Mouse (Mus musculus) lung, embryonic 16.5 days (tissue): ENCODE measurements around the gene Gm19345. TPM values are rescaled to one million over a fixed set of nuclear protein-coding genes. Genes with fewer than 3 reads are reported as not detected.

Experiments
- ATAC-seq: fragments of 200-750 bp; cut with Nextera tagmentation; 2 replicates; pipeline ENCODE4 v1.8.0; 2017; ENCODE audit warnings: low read depth, mild to moderate bottlenecking, moderate library complexity
- H3K27ac ChIP-seq: fragments of 300-500 bp; sonication (generic); 2 replicates; pipeline ENCODE4 v1.5.1; 2014; ENCODE audit warnings: mild to moderate bottlenecking, control low read depth, low read length
- H3K27me3 ChIP-seq: fragments of 300-500 bp; sonication (generic); 2 replicates; pipeline ENCODE4 v1.6.1; 2014; ENCODE audit warnings: low read depth, low read length, mixed read lengths; ENCODE audit not compliant: control insufficient read depth, insufficient read depth
- H3K36me3 ChIP-seq: fragments of 300-500 bp; sonication (generic); 2 replicates; pipeline ENCODE4 v1.6.1; 2014; ENCODE audit warnings: low read length; ENCODE audit not compliant: control insufficient read depth, insufficient read depth
- H3K4me1 ChIP-seq: fragments of 300-500 bp; sonication (generic); replicated peaks from 2 replicates; pipeline ENCODE4 v1.6.1; 2014; ENCODE audit warnings: low read length, mixed read lengths; ENCODE audit not compliant: control insufficient read depth, insufficient read depth
- H3K4me2 ChIP-seq: fragments of 300-500 bp; sonication (generic); 2 replicates; pipeline ENCODE4 v1.6.1; 2014; ENCODE audit warnings: low read depth, low read length, control low read depth
- H3K4me3 ChIP-seq: fragments of 300-500 bp; sonication (generic); 2 replicates; pipeline ENCODE4 v1.5.1; 2014; ENCODE audit warnings: mild to moderate bottlenecking, low read length, control low read depth
- H3K9ac ChIP-seq: fragments of 300-500 bp; sonication (generic); 2 replicates; pipeline ENCODE4 v1.6.1; 2014; ENCODE audit warnings: low read length, control low read depth
- H3K9me3 ChIP-seq: fragments of 300-500 bp; sonication (generic); 2 replicates; pipeline ENCODE4 v1.6.1; 2016; ENCODE audit warnings: low read length; ENCODE audit not compliant: control insufficient read depth
- WGBS: fragments of 180-500 bp; shearing (Covaris S2); extraction: QIAGEN DNeasy Blood & Tissue Kit; methylation state at CpG from one replicate; pipeline ENCODE4 v1.1.7; 2014; 5-methylcytosine and 5-hydroxymethylcytosine counted together
- polyA plus RNA-seq: library from polyadenylated mRNA; unstranded; fragments of >200 nt; fragmentation: Nextera tagmentation; extraction: Ambion mirVana; gene quantifications from 2 replicates; pipeline ENCODE4 v1.2.1, GENCODE M21; 2015

Gene Gm19345
- polyA plus RNA-seq, 1 experiment from 2014 or later = 0.15 TPM

DNA sequence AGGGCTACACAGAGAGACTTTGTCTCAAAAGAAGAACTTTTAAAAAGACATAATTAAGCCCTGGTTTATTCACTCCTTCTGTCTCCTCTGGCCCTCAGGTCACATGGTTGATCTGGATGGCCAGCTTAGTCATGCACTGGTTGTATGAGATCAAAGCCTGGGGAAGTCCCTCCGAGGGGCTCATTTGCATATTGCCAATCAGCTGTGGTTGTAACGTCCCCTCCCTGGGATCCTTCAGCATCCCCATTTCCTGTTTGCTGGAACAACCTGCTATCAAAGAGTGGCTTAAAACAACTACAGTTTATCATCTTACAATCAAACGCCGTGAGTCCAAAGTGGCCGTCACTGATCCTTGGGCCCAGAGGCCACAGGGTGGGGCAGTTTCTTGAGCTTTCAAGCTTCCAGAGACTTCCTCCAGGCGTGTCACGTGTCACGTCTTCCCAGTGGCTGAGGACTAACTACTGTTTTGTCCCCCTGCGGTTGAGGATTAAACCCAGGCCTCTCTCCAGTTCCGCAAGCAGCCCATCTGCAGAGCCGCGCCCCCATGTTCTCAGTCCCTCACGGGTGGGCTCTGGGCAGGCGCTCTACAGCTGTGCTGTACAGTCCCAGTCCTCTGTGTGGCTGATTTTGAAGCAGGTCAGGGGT, 25.1 kb downstream of the Gm19345 start:
- Histone ChIP-seq H3K36me3 (no peaks in the 10 kb centered on the region), H3K4me1 (0 out of 2 replicates have a peak, but pooled peaks cover 4% of the 10 kb centered on the region), H3K27me3 (no peaks in the 10 kb centered on the region), H3K27ac (no peak overlapping the region), H3K9ac (no peak overlapping the region), H3K4me2 (no peak overlapping the region), H3K9me3 (no peaks in the 10 kb centered on the region), H3K4me3 (no peak overlapping the region)
- 42% methylated on average over 14 of the region's 14 CpGs for WGBS
- ATAC-seq = no peak

DNA sequence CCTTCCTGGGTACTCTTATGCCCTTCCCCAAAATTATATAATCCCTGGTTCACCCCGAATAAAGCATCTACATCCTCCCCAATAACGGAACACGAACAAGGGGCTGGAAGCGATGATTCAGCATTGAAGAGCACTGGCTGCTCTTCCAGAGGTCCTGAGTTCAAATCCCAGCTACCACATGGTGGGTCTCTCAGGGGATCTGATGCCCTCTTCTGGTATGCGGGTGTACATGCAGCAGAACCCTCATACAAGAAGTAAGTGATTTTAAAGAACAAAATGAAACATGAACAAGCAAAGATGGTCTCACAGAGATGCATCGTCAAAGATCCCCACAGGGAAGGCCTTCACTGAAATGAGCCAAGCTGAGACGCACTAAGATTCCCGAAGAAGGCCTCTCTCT, 29.0 kb downstream of the Gm19345 start:
- ATAC-seq = no peak
- no peaks in the 10 kb centered on the region for H3K27me3 ChIP-seq
- 0 out of 2 replicates have a peak, but pooled peaks cover 4% of the 10 kb centered on the region for H3K4me1 ChIP-seq
- no peak overlapping the region for H3K4me2 ChIP-seq
- H3K36me3 ChIP-seq = no peaks in the 10 kb centered on the region
- H3K27ac ChIP-seq = no peak overlapping the region
- no peaks in the 10 kb centered on the region for H3K9me3 ChIP-seq
- WGBS = 72% methylated on average over 8 of the region's 8 CpGs
- H3K9ac ChIP-seq = no peak overlapping the region
- H3K4me3 ChIP-seq = no peak overlapping the region

DNA sequence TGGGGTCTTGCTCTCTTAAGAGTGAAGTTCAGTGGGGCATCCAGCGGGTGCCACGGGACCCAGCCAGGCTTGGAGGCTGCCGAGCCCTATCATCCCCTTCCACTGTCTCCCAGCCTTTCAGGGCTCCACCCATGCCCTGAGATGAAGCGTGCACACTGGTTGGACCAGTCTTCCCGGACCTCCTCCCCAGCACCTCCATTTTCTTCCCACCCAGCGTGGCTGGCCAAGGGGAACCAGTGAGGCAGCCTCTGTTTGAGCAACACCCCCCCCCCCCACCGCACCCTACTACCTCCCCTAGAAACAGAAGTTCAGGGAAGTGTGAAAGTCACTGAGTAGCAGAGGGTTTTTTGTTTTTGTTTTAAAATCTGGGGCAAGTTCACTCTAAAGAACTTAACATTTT, 36.0 kb downstream of the Gm19345 start, which contains the start of gene Ceacam19:
TSS of gene Ceacam19 (minus strand) at position 117 of the 400 bp plus-strand sequence.
- H3K9me3 ChIP-seq = no peaks in the 10 kb centered on the region
- 59% methylated on average over 7 of the region's 7 CpGs for whole genome bisulfite sequencing
- H3K9ac ChIP-seq = no peak within 1 kb of the TSS
- H3K27ac ChIP-seq = no peak within 1 kb of the TSS
- no peaks in the 10 kb centered on the region for H3K27me3 ChIP-seq
- no peak for ATAC-seq
- H3K4me1 ChIP-seq = no peaks in the 10 kb centered on the region
- H3K4me3 ChIP-seq = no peak within 1 kb of the TSS
- no peak within 1 kb of the TSS for H3K4me2 ChIP-seq
- H3K36me3 ChIP-seq = no peaks in the 10 kb centered on the region

DNA sequence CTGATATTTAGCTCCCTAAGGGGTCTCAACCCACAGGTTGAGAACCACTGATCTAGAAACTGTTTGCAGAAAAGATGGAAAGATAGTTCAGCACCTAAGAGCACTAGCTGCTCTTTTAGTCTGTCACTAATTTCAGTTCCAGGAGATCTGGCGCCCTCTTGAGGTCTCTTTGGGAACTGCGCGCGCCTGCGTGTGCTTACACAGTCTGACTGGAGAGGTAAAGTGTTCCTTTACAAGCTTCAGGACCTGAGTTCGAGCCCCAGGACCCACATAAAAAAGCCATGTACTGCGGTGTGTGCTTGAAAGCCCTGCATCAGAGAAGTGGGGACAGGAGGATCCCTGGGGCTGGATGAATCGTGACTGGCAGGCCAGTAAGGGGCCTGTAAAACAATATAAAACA, 38.1 kb downstream of the Gm19345 start:
- Histone ChIP-seq H3K9ac (no peak overlapping the region), H3K4me1 (no peaks in the 10 kb centered on the region), H3K27me3 (no peaks in the 10 kb centered on the region), H3K27ac (no peak overlapping the region), H3K4me3 (no peak overlapping the region), H3K9me3 (no peaks in the 10 kb centered on the region), H3K4me2 (no peak overlapping the region), H3K36me3 (no peaks in the 10 kb centered on the region)
- 43% methylated on average over 8 of the region's 8 CpGs for WGBS
- ATAC-seq = no peak

Other genes starting within 250 kb of the Gm19345 start
- gene Clasrp, start 247.5 kb upstream of the Gm19345 start, polyA plus RNA-seq = 41.4 and 43.5 TPM in 2 replicates
- gene Relb, start 222.6 kb upstream of the Gm19345 start, polyA plus RNA-seq = 8.9 and 9.7 TPM in 2 replicates
- 70.3 and 73.5 TPM in 2 replicates for gene Clptm1, start 187.0 kb upstream of the Gm19345 start, polyA plus RNA-seq
- gene Apoc2, start 174.1 kb upstream of the Gm19345 start, polyA plus RNA-seq = 3.3 and 20.9 TPM in 2 replicates
- not detected in 2 replicates for gene Gm44805, start 170.6 kb upstream of the Gm19345 start, polyA plus RNA-seq
- 0.34 and 6.1 TPM in 2 replicates for gene Apoc4, start 170.5 kb upstream of the Gm19345 start, polyA plus RNA-seq
- gene Apoc1, start 159.3 kb upstream of the Gm19345 start, polyA plus RNA-seq = 28.4 and 34.9 TPM in 2 replicates
- gene Apoe, start 152.8 kb upstream of the Gm19345 start, polyA plus RNA-seq = 470 and 554 TPM in 2 replicates
- gene Tomm40, start 136.6 kb upstream of the Gm19345 start, polyA plus RNA-seq = 82.0 and 87.4 TPM in 2 replicates
- gene Nectin2, start 101.5 kb upstream of the Gm19345 start, polyA plus RNA-seq = 128 and 131 TPM in 2 replicates
- gene Bcam, start 81.0 kb upstream of the Gm19345 start, polyA plus RNA-seq = 347 and 379 TPM in 2 replicates
- gene Cblc, start 55.2 kb upstream of the Gm19345 start, polyA plus RNA-seq = 17.8 and 18.8 TPM in 2 replicates
- gene Bcl3, start 29.2 kb upstream of the Gm19345 start, polyA plus RNA-seq = 5.4 and 5.7 TPM in 2 replicates
- not detected in 2 replicates for gene Ceacam16, start 9.3 kb downstream of the Gm19345 start, polyA plus RNA-seq
- gene Ceacam19, start 36.0 kb downstream of the Gm19345 start, polyA plus RNA-seq = 0.06 TPM in 1 of 2 replicates, not detected in the other
- 23.9 and 26.1 TPM in 2 replicates for gene Pvr, start 69.2 kb downstream of the Gm19345 start, polyA plus RNA-seq
- 1.8 and 2.3 TPM in 2 replicates for gene Igsf23, start 98.8 kb downstream of the Gm19345 start, polyA plus RNA-seq
- not detected in 2 replicates for gene Ceacam20, start 113.4 kb downstream of the Gm19345 start, polyA plus RNA-seq
- not detected in 2 replicates for gene Nlrp9b, start 139.5 kb downstream of the Gm19345 start, polyA plus RNA-seq
- not detected in 2 replicates for gene Vmn1r91, start 247.7 kb downstream of the Gm19345 start, polyA plus RNA-seq